Mouse (Mus musculus) cerebellum, adult 2 months (tissue): ENCODE results near the gene Myh2.

ENCODE experiments used
- CTCF ChIP-seq: fragments of 200-500 bp; IDR thresholded peaks from 2 replicates; pipeline ENCODE4 v1.5.1; 2011; ENCODE audit warnings: low read depth, mild to moderate bottlenecking, control low read depth, low read length, moderate library complexity, borderline replicate concordance; ENCODE audit not compliant: insufficient read depth
- POLR2A ChIP-seq: fragments of 200-500 bp; IDR thresholded peaks from 2 replicates; pipeline ENCODE4 v1.6.1; 2011; ENCODE audit warnings: low read length, control low read depth, borderline replicate concordance; ENCODE audit not compliant: insufficient read depth

DNA sequence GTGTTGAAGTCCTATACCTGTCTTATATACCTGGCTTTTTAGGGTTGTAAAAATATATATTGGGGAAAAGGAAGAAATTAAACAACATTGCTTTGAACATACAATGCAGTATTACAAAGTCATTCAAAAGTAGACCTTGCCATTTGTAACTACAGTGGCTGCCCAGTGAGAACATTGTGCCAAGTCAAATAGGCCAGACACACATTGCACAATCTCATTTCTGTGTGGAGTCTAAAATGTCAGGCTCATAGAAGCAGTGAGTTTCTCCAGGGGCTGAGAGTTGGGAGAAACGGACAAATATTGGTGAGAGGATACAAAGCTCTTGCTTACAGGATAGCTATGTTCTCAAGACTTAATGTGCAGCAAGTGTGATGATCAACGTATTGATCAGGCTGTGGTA, 59.1 kb downstream of the Myh2 start:
- no peak for TF ChIP-seq POLR2A
- no peak for TF ChIP-seq CTCF
